Mouse (Mus musculus): ENCODE measurements around the gene Tns2. TPM values are rescaled to one million over a fixed set of nuclear protein-coding genes. Genes with fewer than 3 reads are reported as not detected.
A peak's percentile ranks its signal among the peaks of the same experiment; 100 is the strongest.

Gene Tns2
- polyA plus RNA-seq, 1 experiment from 2014 or later = 40.1 TPM

- H3K9ac ChIP-seq = no peak overlapping the region
- H3K27ac ChIP-seq = no peak overlapping the region
- no peak overlapping the region for H3K4me3 ChIP-seq
- peaks cover 98% of the 10 kb centered on the region for H3K36me3 ChIP-seq
- H3K27me3 ChIP-seq = no peaks in the 10 kb centered on the region
- no peaks in the 10 kb centered on the region for H3K9me3 ChIP-seq
- 89% methylated on average over 7 of the region's 7 CpGs for WGBS
- no peak overlapping the region for H3K4me2 ChIP-seq
- peaks cover 28% of the 10 kb centered on the region for H3K4me1 ChIP-seq
- ATAC-seq (ENCODE audit: insufficient number of reproducible peaks, insufficient read depth, low FRiP score, low TSS enrichment, low read depth) = no peak
These were observed 14.5 kb downstream of the Tns2 start for GRCm38 (mm10) chr15:102114651-102115260.

- H3K4me3 ChIP-seq = no peak overlapping the region
- no peak overlapping the region for H3K4me2 ChIP-seq
- ATAC-seq (ENCODE audit: insufficient number of reproducible peaks, insufficient read depth, low FRiP score, low TSS enrichment, low read depth) = no peak
- H3K27me3 ChIP-seq = no peaks in the 10 kb centered on the region
- H3K9ac ChIP-seq = 0 out of 2 replicates have a peak overlapping the region, but pooled peaks have one; percentile 27
- 75% methylated on average over 9 of the region's 9 CpGs for WGBS
- H3K27ac ChIP-seq = peak overlapping the region; percentile 30; the same call in 1 of the 2 replicates
- peaks cover 30% of the 10 kb centered on the region for H3K4me1 ChIP-seq
- H3K36me3 ChIP-seq = peaks cover 98% of the 10 kb centered on the region
- no peaks in the 10 kb centered on the region for H3K9me3 ChIP-seq
These were observed 15.6 kb downstream of the Tns2 start for GRCm38 (mm10) chr15:102115731-102116231.

GRCm38 (mm10) chr15:102116753-102117415 lies 16.7 kb downstream of the Tns2 start:
- peaks cover 97% of the 10 kb centered on the region for H3K36me3 ChIP-seq
- peak overlapping the region; percentile 37; the same call in 1 of the 2 replicates for H3K9ac ChIP-seq
- H3K4me3 ChIP-seq = no peak overlapping the region
- 66% methylated on average over 11 of the region's 11 CpGs for WGBS
- H3K27ac ChIP-seq = peak overlapping the region; percentile 30; the same call in 1 of the 2 replicates
- H3K9me3 ChIP-seq = no peaks in the 10 kb centered on the region
- H3K27me3 ChIP-seq = no peaks in the 10 kb centered on the region
- H3K4me1 ChIP-seq = peaks cover 33% of the 10 kb centered on the region
- no peak overlapping the region for H3K4me2 ChIP-seq
- 0 out of 2 replicates have a peak, but pooled peaks have one; percentile 7 for ATAC-seq (ENCODE audit: insufficient number of reproducible peaks, insufficient read depth, low FRiP score, low TSS enrichment, low read depth)

- no peaks in the 10 kb centered on the region for H3K27me3 ChIP-seq
- no peak overlapping the region for H3K4me3 ChIP-seq
- H3K4me2 ChIP-seq = no peak overlapping the region
- H3K9ac ChIP-seq = peak overlapping the region; percentile 37; the same call in 1 of the 2 replicates
- ATAC-seq (ENCODE audit: insufficient number of reproducible peaks, insufficient read depth, low FRiP score, low TSS enrichment, low read depth) = peak; percentile 3; the same call in 1 of the 2 replicates
- 60% methylated on average over 19 of the region's 19 CpGs for WGBS
- H3K4me1 ChIP-seq = peaks cover 33% of the 10 kb centered on the region
- peak overlapping the region; percentile 30; the same call in 1 of the 2 replicates for H3K27ac ChIP-seq
- H3K36me3 ChIP-seq = peaks cover 95% of the 10 kb centered on the region
- H3K9me3 ChIP-seq = no peaks in the 10 kb centered on the region
These were observed 17.5 kb downstream of the Tns2 start for GRCm38 (mm10) chr15:102117461-102118443.

GRCm38 (mm10) chr15:102118591-102118990 lies 18.4 kb downstream of the Tns2 start:
- no peak overlapping the region for H3K4me2 ChIP-seq
- H3K9me3 ChIP-seq = no peaks in the 10 kb centered on the region
- peaks cover 33% of the 10 kb centered on the region for H3K4me1 ChIP-seq
- no peak for ATAC-seq (ENCODE audit: insufficient number of reproducible peaks, insufficient read depth, low FRiP score, low TSS enrichment, low read depth)
- no peak overlapping the region for H3K4me3 ChIP-seq
- H3K9ac ChIP-seq = no peak overlapping the region
- WGBS = 80% methylated on average over 4 of the region's 4 CpGs
- no peaks in the 10 kb centered on the region for H3K27me3 ChIP-seq
- H3K27ac ChIP-seq = no peak overlapping the region
- H3K36me3 ChIP-seq = peaks cover 89% of the 10 kb centered on the region

- ATAC-seq (ENCODE audit: insufficient number of reproducible peaks, insufficient read depth, low FRiP score, low TSS enrichment, low read depth) = no peak
- H3K36me3 ChIP-seq = peaks cover 84% of the 10 kb centered on the region
- H3K27me3 ChIP-seq = no peaks in the 10 kb centered on the region
- H3K4me3 ChIP-seq = no peak overlapping the region
- H3K4me1 ChIP-seq = peaks cover 33% of the 10 kb centered on the region
- no peak overlapping the region for H3K27ac ChIP-seq
- no peak overlapping the region for H3K4me2 ChIP-seq
- no peak overlapping the region for H3K9ac ChIP-seq
- WGBS = 76% methylated on average over 8 of the region's 8 CpGs
- no peaks in the 10 kb centered on the region for H3K9me3 ChIP-seq
These were observed 19.1 kb downstream of the Tns2 start for GRCm38 (mm10) chr15:102119121-102119830.

GRCm38 (mm10) chr15:102119831-102120170 lies 19.6 kb downstream of the Tns2 start:
- no peak overlapping the region for H3K9ac ChIP-seq
- no peaks in the 10 kb centered on the region for H3K9me3 ChIP-seq
- no peak overlapping the region for H3K4me3 ChIP-seq
- H3K27me3 ChIP-seq = no peaks in the 10 kb centered on the region
- H3K4me1 ChIP-seq = peaks cover 33% of the 10 kb centered on the region
- no peak overlapping the region for H3K27ac ChIP-seq
- H3K4me2 ChIP-seq = no peak overlapping the region
- ATAC-seq (ENCODE audit: insufficient number of reproducible peaks, insufficient read depth, low FRiP score, low TSS enrichment, low read depth) = no peak
- peaks cover 84% of the 10 kb centered on the region for H3K36me3 ChIP-seq
- WGBS = 55% methylated on average over 2 of the region's 2 CpGs

- no peaks in the 10 kb centered on the region for H3K9me3 ChIP-seq
- no peak overlapping the region for H3K4me2 ChIP-seq
- peak overlapping the region; percentile 39; the same call in 1 of the 2 replicates for H3K27ac ChIP-seq
- no peaks in the 10 kb centered on the region for H3K27me3 ChIP-seq
- no peak overlapping the region for H3K4me3 ChIP-seq
- no peak for ATAC-seq (ENCODE audit: insufficient number of reproducible peaks, insufficient read depth, low FRiP score, low TSS enrichment, low read depth)
- no peak overlapping the region for H3K9ac ChIP-seq
- H3K4me1 ChIP-seq = peaks cover 33% of the 10 kb centered on the region
- peaks cover 83% of the 10 kb centered on the region for H3K36me3 ChIP-seq
- 86% methylated on average over 5 of the region's 5 CpGs for WGBS
These were observed 20.3 kb downstream of the Tns2 start for GRCm38 (mm10) chr15:102120530-102120929.

- peaks cover 82% of the 10 kb centered on the region for H3K36me3 ChIP-seq
- no peak for ATAC-seq (ENCODE audit: insufficient number of reproducible peaks, insufficient read depth, low FRiP score, low TSS enrichment, low read depth)
These were observed 26.1 kb downstream of the Tns2 start for GRCm38 (mm10) chr15:102126303-102126702.

GRCm38 (mm10) chr15:102133314-102133713 lies 33.1 kb downstream of the Tns2 start:
- H3K4me2 ChIP-seq = no peak overlapping the region
- H3K36me3 ChIP-seq = peaks cover 50% of the 10 kb centered on the region
- 88% methylated on average over 9 of the region's 9 CpGs for WGBS
- H3K9me3 ChIP-seq = no peaks in the 10 kb centered on the region
- no peak for ATAC-seq (ENCODE audit: insufficient number of reproducible peaks, insufficient read depth, low FRiP score, low TSS enrichment, low read depth)
- H3K27me3 ChIP-seq = no peaks in the 10 kb centered on the region
- H3K27ac ChIP-seq = no peak overlapping the region
- H3K4me3 ChIP-seq = no peak overlapping the region
- peaks cover 14% of the 10 kb centered on the region for H3K4me1 ChIP-seq
- H3K9ac ChIP-seq = no peak overlapping the region

More at GRCm38 (mm10) chr15:102126303-102126702, 26.1 kb downstream of the Tns2 start:
- H3K4me1 ChIP-seq = no peaks in the 10 kb centered on the region
- H3K27me3 ChIP-seq = no peaks in the 10 kb centered on the region
- no peak overlapping the region for H3K4me3 ChIP-seq
- H3K27ac ChIP-seq = no peak overlapping the region
- H3K4me2 ChIP-seq = no peak overlapping the region
- 79% methylated on average over 2 of the region's 2 CpGs for WGBS
- H3K9ac ChIP-seq = 0 out of 2 replicates have a peak overlapping the region, but pooled peaks have one; percentile 12
- H3K9me3 ChIP-seq = no peaks in the 10 kb centered on the region
